Mouse (Mus musculus) cerebellum, postnatal 36 days (tissue): ENCODE results near the gene Sprr2j-ps.

Source experiments
- DNase-seq, 2 experiments: peaks; one replicate each; pipeline ENCODE4 v3.0.0; 2021 to 2022; ENCODE audit warnings: mixed read lengths in 2 of 2

Sprr2j-ps gene

GRCm38 (mm10) chr3:92417782-92418181 lies at the start of gene Sprr2j-ps:
Sprr2j-ps (plus strand) TSS chr3:92418082.
- DNase-seq: no peak

- DNase-seq: no peak
Observed at GRCm38 (mm10) chr3:92373613-92374012, 44.3 kb upstream of the Sprr2j-ps start.

GRCm38 (mm10) chr3:92385385-92385784 lies 32.5 kb upstream of the Sprr2j-ps start, which contains the start of gene Sprr2h:
Sprr2h (plus strand) TSS chr3:92385685.
- DNase-seq: no peak

- no peak for DNase-seq
Observed at GRCm38 (mm10) chr3:92394301-92394700, 23.6 kb upstream of the Sprr2j-ps start.

GRCm38 (mm10) chr3:92407691-92408090 lies 10.2 kb upstream of the Sprr2j-ps start, which contains the start of gene Sprr2i:
Sprr2i (plus strand) TSS chr3:92407991.
- DNase-seq: no peak

GRCm38 (mm10) chr3:92429323-92429722 lies 11.4 kb downstream of the Sprr2j-ps start, which contains the start of gene Gm9774:
Gm9774 (minus strand) TSS chr3:92429423.
- DNase-seq: no peak

GRCm38 (mm10) chr3:92432282-92432681 lies 14.4 kb downstream of the Sprr2j-ps start, which contains the start of gene Sprr2k:
Sprr2k (plus strand) TSS chr3:92432582.
- DNase-seq: no peak

- no peak for DNase-seq
Observed at GRCm38 (mm10) chr3:92438689-92439088, 20.8 kb downstream of the Sprr2j-ps start, which contains the start of gene Sprr1b. Sprr1b (minus strand) TSS chr3:92438789.

- no peak for DNase-seq
Observed at GRCm38 (mm10) chr3:92440177-92440576, 22.3 kb downstream of the Sprr2j-ps start.

GRCm38 (mm10) chr3:92455151-92455550 lies 37.3 kb downstream of the Sprr2j-ps start:
- no peak for DNase-seq

- DNase-seq: no peak
Observed at GRCm38 (mm10) chr3:92458620-92459019, 40.7 kb downstream of the Sprr2j-ps start, which contains the start of gene Sprr3. Sprr3 (minus strand) TSS chr3:92458720.

- DNase-seq: no peak
Observed at GRCm38 (mm10) chr3:92466576-92466975, 48.7 kb downstream of the Sprr2j-ps start.

- no peak for DNase-seq
Observed at GRCm38 (mm10) chr3:92467424-92467823, 49.5 kb downstream of the Sprr2j-ps start.
